In genomic region chr11:70843701-70844551, GRCm38 (mm10) we compare ENCODE assay signal across 8 mouse cellular contexts. TPM values are rescaled to one million over a fixed set of nuclear protein-coding genes. Genes with fewer than 3 reads are reported as not detected.
A peak's percentile ranks its signal among the peaks of the same experiment; 100 is the strongest.
DNase-seq lines count a peak whose midpoint lies in the region; ATAC-seq lines count a peak whose summit lies in the region.

No protein-coding gene starts in this region.

- peak overlapping the region; percentile 98 for H3K9ac ChIP-seq in heart, embryonic 13.5 days
- H3K9ac ChIP-seq in limb, embryonic 15.5 days = peak overlapping the region; percentile 20; the same call in 1 of the 2 replicates
- no peak overlapping the region for H3K9ac ChIP-seq in stomach, embryonic 15.5 days

- peak overlapping the region; percentile 91 for H3K27ac ChIP-seq in heart, embryonic 13.5 days (replicated peaks)
- peak overlapping the region; percentile 89 for H3K27ac ChIP-seq in limb, embryonic 15.5 days
- H3K27ac ChIP-seq in stomach, embryonic 15.5 days = peak overlapping the region; percentile 27; the same call in 1 of the 2 replicates

- no peak for ATAC-seq in heart, embryonic 13.5 days (ENCODE audit: extremely low read depth, insufficient number of reproducible peaks, low FRiP score, low TSS enrichment)
- ATAC-seq in limb, embryonic 15.5 days (ENCODE audit: insufficient number of reproducible peaks, low FRiP score, low TSS enrichment, low read depth) = peak; percentile 53; the same call in 1 of the 2 replicates
- ATAC-seq in stomach, embryonic 15.5 days (ENCODE audit: insufficient read depth, low FRiP score, low read depth) = peak; percentile 20; the same call in 1 of the 2 replicates

- no peaks in the 10 kb centered on the region for H3K9me3 ChIP-seq in heart, embryonic 13.5 days
- no peaks in the 10 kb centered on the region for H3K9me3 ChIP-seq in limb, embryonic 15.5 days
- H3K9me3 ChIP-seq in stomach, embryonic 15.5 days = no peaks in the 10 kb centered on the region

- H3K4me3 ChIP-seq in heart, embryonic 13.5 days = peak overlapping the region; percentile 94
- H3K4me3 ChIP-seq in limb, embryonic 15.5 days = peak overlapping the region; percentile 92
- H3K4me3 ChIP-seq in stomach, embryonic 15.5 days (replicated peaks) = peak overlapping the region; percentile 91

- peak overlapping the region; percentile 96 for H3K4me2 ChIP-seq in heart, embryonic 13.5 days
- H3K4me2 ChIP-seq in limb, embryonic 15.5 days = peak overlapping the region; percentile 69
- peak overlapping the region; percentile 80 for H3K4me2 ChIP-seq in stomach, embryonic 15.5 days

- 14% methylated on average over 12 of the region's 12 CpGs for WGBS in heart, embryonic 13.5 days
- WGBS in limb, embryonic 15.5 days = 13% methylated on average over 12 of the region's 12 CpGs
- 18% methylated on average over 12 of the region's 12 CpGs for WGBS in stomach, embryonic 15.5 days

- no peaks in the 10 kb centered on the region for H3K36me3 ChIP-seq in heart, embryonic 13.5 days
- no peaks in the 10 kb centered on the region for H3K36me3 ChIP-seq in limb, embryonic 15.5 days
- H3K36me3 ChIP-seq in stomach, embryonic 15.5 days = no peaks in the 10 kb centered on the region

- no peaks in the 10 kb centered on the region for H3K27me3 ChIP-seq in heart, embryonic 13.5 days (replicated peaks)
- no peaks in the 10 kb centered on the region for H3K27me3 ChIP-seq in limb, embryonic 15.5 days
- no peaks in the 10 kb centered on the region for H3K27me3 ChIP-seq in stomach, embryonic 15.5 days (replicated peaks)

- H3K4me1 ChIP-seq in heart, embryonic 13.5 days = peaks cover 24% of the 10 kb centered on the region
- peaks cover 23% of the 10 kb centered on the region for H3K4me1 ChIP-seq in limb, embryonic 15.5 days
- peaks cover 6% of the 10 kb centered on the region; the same call in 1 of the 2 replicates for H3K4me1 ChIP-seq in stomach, embryonic 15.5 days

- DNase-seq in adrenal gland, postnatal 10 days = peak; percentile 27
- no peak for DNase-seq in adrenal gland, postnatal 25 days
- peak; percentile 2 for DNase-seq in ovary, postnatal 10 days (ENCODE audit: low spot score)
- no peak for DNase-seq in ovary, adult 18-20 months (ENCODE audit: low spot score)
- no peak for DNase-seq in spleen, postnatal 36 days (ENCODE audit: low spot score in 2 of 2)

RNA-seq across cellular contexts. Expression of gene Rabep1, which starts 0.7 kb away (rescaled TPM):
- total RNA-seq in adrenal gland, postnatal 10 days (2021) = 10 to 100 TPM; 73.1 to 75.0 TPM
- total RNA-seq in adrenal gland, postnatal 25 days (2021) = 166 and 181 TPM in 2 replicates
- polyA plus RNA-seq in heart, embryonic 13.5 days (2015; fragmentation: Nextera tagmentation; extraction: Ambion mirVana) = 28.3 and 31.8 TPM in 2 replicates
- polyA plus RNA-seq in limb, embryonic 15.5 days (2015; fragmentation: Nextera tagmentation; extraction: Ambion mirVana) = 26.7 and 33.7 TPM in 2 replicates
- polyA plus RNA-seq in stomach, embryonic 15.5 days (2015; fragmentation: Nextera tagmentation; extraction: Ambion mirVana) = 36.8 and 41.1 TPM in 2 replicates

RNA-seq across cellular contexts. Expression of gene Scimp, which starts 31.5 kb away (rescaled TPM):
- total RNA-seq in adrenal gland, postnatal 10 days (2021) = under 1 TPM; 0.27 to 0.57 TPM
- total RNA-seq in adrenal gland, postnatal 25 days (2021) = 0.79 and 0.90 TPM in 2 replicates
- polyA plus RNA-seq in heart, embryonic 13.5 days (2015; fragmentation: Nextera tagmentation; extraction: Ambion mirVana) = 0.13 TPM in 1 of 2 replicates, not detected in the other
- 0.27 TPM in 1 of 2 replicates, not detected in the other for polyA plus RNA-seq in limb, embryonic 15.5 days (2015; fragmentation: Nextera tagmentation; extraction: Ambion mirVana)
- 0.35 and 0.61 TPM in 2 replicates for polyA plus RNA-seq in stomach, embryonic 15.5 days (2015; fragmentation: Nextera tagmentation; extraction: Ambion mirVana)

Comparison
In these comparisons a context has a peak if more than half of its experiments do, and no peak if none do; other contexts are left out.
1. DNase-seq: peak in adrenal gland, postnatal 10 days (single experiment) and ovary, postnatal 10 days (single experiment); none in adrenal gland, postnatal 25 days (single experiment), ovary, adult 18-20 months (single experiment) and spleen, postnatal 36 days (0 of 2).
2. H3K27ac ChIP-seq: peak in every context shown above with its lines; median percentile 91 in heart, embryonic 13.5 days; 89 in limb, embryonic 15.5 days; 27 in stomach, embryonic 15.5 days.
3. Peak in every context shown above with its lines, with median percentiles within 50 percentile points of each other: H3K4me2 ChIP-seq and H3K4me3 ChIP-seq.